Mouse (Mus musculus): ENCODE measurements around the gene Cacnb3.

Cacnb3 gene

DNA sequence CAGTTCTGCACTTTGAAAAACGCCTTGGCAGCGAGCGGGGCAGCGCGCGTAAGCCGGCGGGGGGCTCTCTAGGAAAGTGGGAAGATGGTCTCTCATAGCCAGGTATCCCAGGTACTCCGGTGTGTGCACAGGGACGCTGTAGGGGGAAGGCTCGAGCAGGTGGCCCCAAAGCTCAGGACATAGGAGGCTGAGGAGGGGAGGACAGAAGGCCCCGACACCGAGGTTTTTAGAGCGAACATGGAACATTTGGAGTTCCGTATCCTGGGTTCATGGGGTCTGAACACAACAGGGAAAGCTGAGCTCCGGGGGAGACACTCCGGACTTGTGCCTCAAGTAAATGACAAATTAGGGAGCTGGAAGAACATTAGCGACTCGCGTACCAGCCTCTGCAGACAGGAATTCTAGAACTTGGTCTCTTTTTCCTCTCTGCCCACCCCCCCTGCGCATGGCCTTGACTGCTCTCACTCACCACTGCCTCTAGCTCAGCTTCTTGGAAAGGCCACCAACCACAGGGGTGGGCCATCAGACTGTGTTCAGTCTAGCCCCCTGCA is 4.7 kb downstream of the Cacnb3 start:
- no peak for DNase-seq (ENCODE audit: low spot score)

DNA sequence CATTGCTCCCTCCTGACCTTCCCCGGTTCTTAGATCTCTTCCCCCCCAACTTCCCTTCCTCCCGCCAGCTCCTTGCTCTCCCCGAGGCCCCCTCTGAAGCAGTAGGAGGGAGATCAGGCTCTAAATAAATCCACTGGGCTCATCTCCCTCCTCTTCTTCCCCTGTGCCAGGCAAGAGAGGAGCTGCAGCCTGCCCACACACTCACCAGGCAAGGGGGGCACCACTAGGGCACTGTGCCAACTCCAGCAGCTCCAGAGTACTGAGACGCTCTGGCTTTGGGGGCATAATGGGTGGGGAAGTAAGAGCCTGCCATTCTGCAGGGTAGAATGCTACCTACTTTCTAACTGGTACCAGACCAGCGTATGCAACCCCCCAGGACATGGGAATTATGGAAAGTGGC is 5.9 kb downstream of the Cacnb3 start:
- DNase-seq (ENCODE audit: low spot score): no peak

DNA sequence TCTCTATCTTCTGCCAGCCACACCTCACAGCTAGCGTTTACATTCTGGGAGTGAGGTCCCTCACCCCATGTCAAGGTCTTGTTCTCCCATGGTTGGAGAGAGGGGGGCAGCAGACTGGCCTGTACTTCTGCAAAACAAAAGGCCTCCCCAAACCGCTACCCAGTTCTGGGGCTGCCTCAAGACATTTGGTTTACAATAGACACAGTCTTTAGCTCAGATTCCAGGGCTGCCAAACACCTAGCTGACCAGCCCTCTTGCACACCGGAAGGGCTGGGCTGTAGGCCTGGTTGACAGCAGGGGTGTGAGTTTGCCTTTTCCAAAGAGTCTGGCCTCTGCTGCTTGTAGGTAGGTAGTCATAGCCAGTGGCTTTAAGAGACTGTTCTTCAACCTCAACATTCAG is 6.5 kb downstream of the Cacnb3 start:
- DNase-seq (ENCODE audit: low spot score): no peak

DNA sequence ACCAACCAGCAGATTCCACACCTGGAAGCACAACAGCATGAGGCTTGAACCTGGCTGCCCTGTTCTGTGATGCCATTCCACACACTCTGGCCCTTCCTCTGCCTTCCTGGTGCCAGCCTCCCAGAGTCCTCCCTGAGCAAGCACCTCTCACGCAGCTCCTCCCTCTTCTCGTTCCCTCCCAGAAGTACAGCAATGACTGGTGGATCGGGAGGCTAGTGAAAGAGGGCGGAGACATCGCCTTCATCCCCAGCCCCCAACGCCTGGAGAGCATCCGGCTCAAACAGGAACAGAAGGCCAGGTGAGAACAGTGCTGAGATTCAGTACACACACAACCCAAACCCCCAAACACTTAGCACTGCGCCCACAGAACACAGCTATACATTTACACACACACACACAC is 9.5 kb downstream of the Cacnb3 start:
- no peak for DNase-seq (ENCODE audit: low spot score)

DNA sequence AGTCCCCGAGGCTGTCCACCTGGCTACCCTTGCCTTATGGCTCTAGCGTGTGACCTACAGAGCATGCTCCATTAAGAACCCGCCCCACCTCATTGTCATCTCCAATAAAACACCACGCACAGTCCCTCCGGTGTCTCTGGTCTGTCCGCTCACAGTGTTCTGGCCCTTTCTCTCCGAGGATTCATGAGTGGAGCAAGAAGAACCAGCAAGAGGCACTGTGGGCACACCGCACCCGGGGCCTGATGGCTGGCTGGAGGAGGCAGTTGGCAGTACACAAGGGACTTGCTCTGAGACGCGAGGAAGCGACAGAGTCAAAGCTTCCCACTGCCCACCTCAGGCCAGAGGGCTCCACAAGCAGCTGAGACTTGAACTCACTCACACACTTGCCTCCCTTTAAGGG is 13.8 kb downstream of the Cacnb3 start:
- DNase-seq (ENCODE audit: low spot score): no peak

- DNase-seq (ENCODE audit: low spot score): no peak
These were observed 14.7 kb downstream of the Cacnb3 start for GRCm38 (mm10) chr15:98645057-98646026.

DNA sequence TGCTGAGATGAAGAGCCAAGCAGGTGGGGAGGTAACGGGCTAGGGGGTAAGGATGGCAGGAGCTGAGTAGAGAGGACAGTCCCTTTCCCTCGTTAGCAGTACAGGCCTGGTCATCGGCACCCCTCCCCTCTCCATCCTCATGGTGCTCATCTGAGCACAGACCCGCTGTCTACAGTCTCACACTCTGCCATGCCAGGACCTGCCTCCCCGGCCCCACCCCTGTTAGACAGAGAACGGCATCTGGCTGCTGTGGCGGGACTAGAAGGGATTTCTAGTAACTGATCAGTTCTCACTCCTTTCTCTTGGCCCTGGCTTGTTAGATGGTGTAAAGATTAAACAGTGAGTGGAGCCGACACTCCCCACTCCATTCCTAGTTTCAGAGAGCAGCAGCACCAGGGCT is 16.1 kb downstream of the Cacnb3 start:
- DNase-seq (ENCODE audit: low spot score): no peak

DNA sequence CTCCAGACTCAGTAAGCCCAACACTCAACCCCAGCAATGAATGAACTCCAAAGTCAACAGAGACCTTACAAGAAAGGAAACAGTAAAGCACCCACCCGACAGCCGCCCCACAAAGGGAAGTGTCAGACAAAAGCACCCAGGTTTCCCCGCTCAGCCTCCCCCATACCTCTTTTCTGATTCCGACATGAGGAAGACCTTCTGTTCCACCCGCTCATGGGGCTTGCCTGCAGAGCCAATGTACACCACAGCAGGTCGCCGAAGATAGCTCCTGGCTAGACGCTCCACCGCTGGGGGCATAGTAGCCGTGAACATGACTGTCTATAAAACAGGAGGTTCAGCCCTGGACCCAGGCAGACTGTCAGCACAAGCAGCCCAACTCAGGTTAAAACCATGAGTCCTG is 16.7 kb downstream of the Cacnb3 start:
- no peak for DNase-seq (ENCODE audit: low spot score)

DNA sequence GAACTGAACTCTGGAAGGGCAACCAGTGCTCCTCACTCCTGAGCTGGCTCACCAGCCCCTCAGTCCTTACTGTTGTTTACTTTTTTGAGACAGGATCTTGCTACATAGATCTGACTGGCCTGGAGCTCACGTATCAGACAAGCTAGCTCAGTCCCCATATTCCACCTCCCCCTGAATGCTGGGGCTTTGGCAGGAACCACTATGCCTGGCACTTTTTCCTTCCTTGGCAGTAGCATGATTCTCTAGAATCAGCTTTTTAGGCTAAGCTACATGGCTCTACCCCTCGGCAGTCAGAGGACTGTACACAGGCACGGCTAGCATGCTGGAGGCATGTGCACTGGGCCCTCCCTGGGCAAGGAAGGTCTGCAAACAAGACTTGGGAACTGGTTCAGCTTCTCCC is 17.4 kb downstream of the Cacnb3 start:
- DNase-seq (ENCODE audit: low spot score): no peak

DNA sequence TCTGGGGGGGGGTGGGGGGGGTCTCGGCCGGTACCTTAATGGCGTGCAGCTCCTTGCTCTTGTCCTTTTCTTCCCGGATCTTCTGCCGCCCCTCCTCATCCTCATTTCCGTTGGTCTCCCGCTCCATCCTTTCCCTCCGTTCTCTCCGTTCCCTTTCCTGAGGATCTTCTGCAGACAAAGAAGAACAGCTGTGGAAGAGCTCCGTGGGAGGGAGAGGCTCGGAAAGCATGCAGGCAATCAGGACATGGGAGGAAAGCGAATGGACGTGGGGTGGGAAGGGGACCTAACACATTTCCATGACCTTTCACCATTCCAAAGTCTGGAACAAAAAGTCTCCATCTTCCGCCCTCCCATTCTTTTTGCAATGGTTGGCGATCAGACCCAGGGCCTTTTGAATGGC is 20.8 kb downstream of the Cacnb3 start:
- DNase-seq (ENCODE audit: low spot score): no peak

DNA sequence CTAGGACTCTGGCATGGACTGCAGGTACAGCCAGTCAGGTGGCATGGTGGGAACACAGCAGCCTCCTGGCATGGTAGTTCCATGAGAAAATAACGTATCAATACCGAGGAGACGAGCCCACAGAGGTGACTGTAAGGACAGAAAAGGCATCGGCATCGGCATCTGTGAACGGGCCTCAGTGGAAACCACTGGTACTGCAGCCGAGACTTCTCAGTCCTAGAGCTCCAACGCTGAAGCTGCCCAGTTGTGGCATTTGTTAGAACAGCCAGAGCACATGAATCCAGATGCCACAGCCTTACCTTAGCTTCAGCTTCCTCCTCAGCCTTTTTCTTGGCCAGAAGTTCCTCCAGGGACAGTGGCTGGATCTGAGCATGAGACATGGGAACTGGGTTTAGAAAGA is 21.5 kb downstream of the Cacnb3 start:
- DNase-seq (ENCODE audit: low spot score): no peak

GRCm38 (mm10) chr15:98656982-98657751 is 26.5 kb downstream of the Cacnb3 start:
- DNase-seq (ENCODE audit: low spot score): no peak

DNA sequence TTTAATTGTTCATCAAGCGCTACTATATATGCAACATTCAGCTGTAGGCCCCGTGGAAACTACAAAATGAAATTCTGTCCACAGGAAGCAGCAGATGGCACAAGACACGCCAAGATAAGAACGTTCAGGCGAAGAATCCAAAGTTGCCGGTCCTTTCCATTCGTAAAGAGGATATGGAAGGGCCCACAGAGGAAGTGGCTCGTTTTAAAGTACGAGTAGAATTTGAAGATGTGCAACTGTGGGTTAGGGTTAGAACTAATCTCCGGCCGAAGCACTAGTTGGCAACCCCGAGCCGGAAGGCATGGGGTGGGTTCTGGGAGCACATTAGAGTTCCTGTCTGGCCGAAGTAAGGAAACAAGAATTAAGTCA is 31.5 kb downstream of the Cacnb3 start:
- peak; percentile 74 for DNase-seq (ENCODE audit: low spot score)

GRCm38 (mm10) chr15:98662567-98663545 is 32.2 kb downstream of the Cacnb3 start, which contains the start of gene Ddx23:
TSS of gene Ddx23 (minus strand) at chr15:98662894.
- peak; percentile 97 for DNase-seq (ENCODE audit: low spot score)

GRCm38 (mm10) chr15:98664042-98664907 is 33.6 kb downstream of the Cacnb3 start:
- peak; percentile 77 for DNase-seq (ENCODE audit: low spot score)

- DNase-seq (ENCODE audit: low spot score): peak; percentile 74
These were observed 42.0 kb downstream of the Cacnb3 start for GRCm38 (mm10) chr15:98672592-98672991.

DNA sequence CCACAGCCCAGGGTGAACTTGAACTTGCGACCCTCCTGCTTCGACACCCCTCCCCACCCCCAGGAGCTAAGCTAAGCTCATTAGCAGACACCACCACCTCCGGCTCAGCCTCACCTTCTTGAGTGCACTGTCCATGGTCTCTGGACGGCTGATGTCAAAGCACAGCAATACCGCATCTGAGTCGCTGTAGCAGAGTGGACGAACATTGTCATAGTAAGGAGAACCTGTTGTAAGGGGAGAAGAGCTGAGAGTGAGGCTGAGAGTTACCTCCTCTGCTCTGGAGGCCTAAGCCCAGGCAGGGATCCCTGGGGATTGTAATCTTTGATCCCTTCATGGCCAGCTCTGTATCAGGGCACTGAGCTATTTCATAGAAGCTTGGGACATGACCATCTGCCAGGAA is 43.1 kb downstream of the Cacnb3 start:
- no peak for DNase-seq (ENCODE audit: low spot score)

DNA sequence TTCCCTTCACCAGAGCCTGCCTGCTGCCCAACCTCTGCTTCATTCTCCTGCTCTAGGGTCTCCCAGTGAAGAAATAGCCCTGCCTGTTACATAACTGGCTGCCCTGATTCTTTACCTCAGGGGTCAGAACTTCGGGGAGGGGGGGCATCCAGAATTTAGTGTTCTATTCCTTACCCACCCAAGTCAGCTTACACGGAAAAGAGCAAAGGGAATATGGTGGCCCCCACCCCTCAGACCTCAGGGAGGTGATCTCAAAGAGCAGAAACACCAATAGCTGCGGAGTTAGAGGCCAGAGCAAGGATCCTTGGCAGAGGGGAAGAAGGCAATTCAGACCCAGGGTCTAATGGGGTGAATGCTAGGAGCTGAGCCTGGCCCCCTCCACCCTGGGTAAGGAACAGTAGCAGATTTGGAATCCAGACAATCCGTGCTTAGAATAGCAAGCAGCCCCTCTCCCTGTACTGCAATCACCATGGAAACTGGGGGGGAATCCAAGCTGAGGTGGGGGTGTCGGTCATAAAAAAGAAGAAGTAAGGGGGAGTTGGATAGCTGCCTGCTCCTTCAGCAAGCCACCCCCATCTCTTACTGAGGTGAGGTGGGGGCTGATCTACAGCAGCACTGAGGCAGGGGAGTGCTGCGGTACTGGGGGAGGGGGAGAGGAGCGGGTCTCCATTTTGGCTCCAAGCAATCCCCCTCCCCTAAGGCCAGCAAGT is 43.8 kb downstream of the Cacnb3 start:
- DNase-seq (ENCODE audit: low spot score): no peak

DNA sequence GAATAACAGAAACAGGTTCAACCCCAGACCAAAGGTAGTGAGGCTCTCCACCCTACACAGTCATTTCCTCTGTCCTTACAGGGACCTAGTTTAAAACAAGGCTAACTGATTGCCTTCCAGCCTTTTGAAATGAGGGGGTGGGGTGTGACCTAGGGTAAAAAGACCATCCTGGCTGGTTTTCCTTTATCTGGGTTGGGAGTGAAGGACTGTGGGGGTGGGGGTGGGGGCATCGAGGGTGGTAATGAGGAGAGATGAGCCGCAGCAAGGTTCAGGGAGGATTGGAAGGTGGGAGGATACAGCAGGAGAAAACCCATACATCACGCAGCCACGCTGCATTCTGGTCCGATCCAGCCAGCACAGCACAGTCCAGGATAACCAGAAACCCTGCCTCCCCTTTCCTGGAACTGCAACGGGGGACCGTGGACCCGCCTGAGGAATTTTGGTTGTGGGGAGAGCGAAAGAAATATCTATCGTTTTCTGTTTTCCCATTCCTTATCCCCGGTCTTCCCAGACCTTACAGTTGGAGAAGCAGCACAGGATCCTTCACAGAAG is 44.4 kb downstream of the Cacnb3 start:
- DNase-seq (ENCODE audit: low spot score): no peak
